Mouse (Mus musculus) spleen, adult 2 months (tissue): ENCODE measurements around the gene Zfp108. TPM values are rescaled to one million over a fixed set of nuclear protein-coding genes. Genes with fewer than 3 reads are reported as not detected.
A peak's percentile ranks its signal among the peaks of the same experiment; 100 is the strongest.

ENCODE experiments used
- DNase-seq, 2 experiments: peaks; one replicate each; pipeline versions ENCODE4 v3.0.0 to v3.0.0-alpha.2; 2012 to 2021; ENCODE audit warnings: low spot score in 2 of 2, low read depth in 1 of 2
- H3K27ac ChIP-seq: fragments of 200-500 bp; 2 replicates; pipeline ENCODE4 v1.5.1; 2012; ENCODE audit warnings: low read length, inconsistent platforms; ENCODE audit not compliant: insufficient read depth
- H3K27me3 ChIP-seq: fragments of 200-500 bp; 2 replicates; pipeline ENCODE4 v1.6.1; 2012; ENCODE audit warnings: mild to moderate bottlenecking, moderate library complexity, low read length, inconsistent platforms; ENCODE audit not compliant: control insufficient read depth, insufficient read depth
- H3K36me3 ChIP-seq: fragments of 200-500 bp; 2 replicates; pipeline ENCODE4 v1.6.1; 2012; ENCODE audit warnings: mild to moderate bottlenecking, low read length, inconsistent platforms; ENCODE audit not compliant: control insufficient read depth, insufficient read depth
- H3K4me1 ChIP-seq: fragments of 200-500 bp; 2 replicates; pipeline ENCODE4 v1.6.1; 2011; ENCODE audit warnings: inconsistent platforms; ENCODE audit not compliant: control insufficient read depth, insufficient read depth, insufficient read length
- H3K4me3 ChIP-seq: fragments of 200-500 bp; 2 replicates; pipeline ENCODE4 v1.5.1; 2011; ENCODE audit warnings: mild to moderate bottlenecking, inconsistent platforms; ENCODE audit not compliant: insufficient read depth, insufficient read length; ENCODE audit errors: extremely low read depth
- CTCF ChIP-seq: fragments of 200-500 bp; IDR thresholded peaks from 2 replicates; pipeline ENCODE4 v1.5.1; 2011; ENCODE audit warnings: mild to moderate bottlenecking, inconsistent platforms; ENCODE audit not compliant: insufficient read depth, insufficient read length, insufficient replicate concordance; ENCODE audit errors: extremely low read depth
- POLR2A ChIP-seq: fragments of 200-500 bp; IDR thresholded peaks from 2 replicates; pipeline ENCODE4 v1.6.1; 2011; ENCODE audit warnings: low read depth, low read length, inconsistent platforms
- WGBS: fragments of 180-500 bp; shearing (Covaris S2); methylation state at CpG from one replicate; pipeline ENCODE4 v1.1.7; 2018; 5-methylcytosine and 5-hydroxymethylcytosine counted together
- polyA plus RNA-seq: library from polyadenylated mRNA; depleted of rRNA; stranded (reverse); fragments of >200 nt; gene quantifications from 2 replicates; pipeline ENCODE4 v1.2.3, GENCODE M21; 2012

Gene Zfp108
- polyA plus RNA-seq, 1 experiment: 0.16 TPM

- TF ChIP-seq CTCF (no peak), POLR2A (no peak)
- Histone ChIP-seq H3K36me3 (peaks cover 18% of the 10 kb centered on the region), H3K27me3 (no peaks in the 10 kb centered on the region), H3K4me1 (0 out of 2 replicates have a peak, but pooled peaks cover 4% of the 10 kb centered on the region), H3K4me3 (no peak overlapping the region), H3K27ac (no peak overlapping the region)
- WGBS: 92% methylated on average over 4 of the region's 4 CpGs
- no peak for DNase-seq
Observed at GRCm38 (mm10) chr7:24294763-24295162, 40.2 kb downstream of the Zfp108 start.

- H3K27ac ChIP-seq: no peak overlapping the region
- H3K27me3 ChIP-seq: no peaks in the 10 kb centered on the region
- TF ChIP-seq CTCF (no peak), POLR2A (no peak)
- no peak for DNase-seq
- 0 out of 2 replicates have a peak, but pooled peaks cover 4% of the 10 kb centered on the region for H3K4me1 ChIP-seq
- 95% methylated on average over 7 of the region's 7 CpGs for WGBS
- H3K4me3 ChIP-seq: no peak overlapping the region
- H3K36me3 ChIP-seq: peaks cover 18% of the 10 kb centered on the region
Observed at GRCm38 (mm10) chr7:24295376-24295775, 40.8 kb downstream of the Zfp108 start.

DNA sequence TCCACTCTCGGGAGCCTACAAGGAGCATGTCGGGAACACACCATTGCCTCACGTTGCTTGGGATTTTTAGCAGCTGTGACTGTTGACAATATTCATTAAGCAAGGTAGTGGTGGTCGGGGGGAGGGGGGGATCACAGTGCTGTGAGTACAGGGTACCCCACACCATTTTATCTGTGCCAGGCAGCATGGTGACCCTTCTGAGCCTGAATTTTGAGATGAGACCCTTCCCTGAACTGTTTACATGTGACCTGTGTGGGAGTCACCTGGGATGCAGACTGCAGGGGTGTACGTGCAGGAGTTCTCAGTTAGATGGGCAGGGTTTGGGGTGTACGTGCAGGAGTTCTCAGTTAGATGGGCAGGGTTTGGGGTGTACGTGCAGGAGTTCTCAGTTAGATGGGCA lies 41.8 kb downstream of the Zfp108 start:
- WGBS: 95% methylated on average over 7 of the region's 7 CpGs
- TF ChIP-seq POLR2A (no peak), CTCF (no peak)
- Histone ChIP-seq H3K4me1 (0 out of 2 replicates have a peak, but pooled peaks cover 4% of the 10 kb centered on the region), H3K27ac (no peak overlapping the region), H3K4me3 (no peak overlapping the region), H3K27me3 (no peaks in the 10 kb centered on the region), H3K36me3 (peaks cover 18% of the 10 kb centered on the region)
- DNase-seq: no peak

GRCm38 (mm10) chr7:24297361-24298095 lies 42.9 kb downstream of the Zfp108 start:
- no peak for TF ChIP-seq POLR2A
- no peak for TF ChIP-seq CTCF
- Histone ChIP-seq H3K4me3 (no peak overlapping the region), H3K4me1 (0 out of 2 replicates have a peak, but pooled peaks cover 4% of the 10 kb centered on the region), H3K27me3 (no peaks in the 10 kb centered on the region), H3K36me3 (peaks cover 8% of the 10 kb centered on the region), H3K27ac (no peak overlapping the region)
- WGBS: 95% methylated on average over 15 of the region's 15 CpGs
- no peak for DNase-seq

GRCm38 (mm10) chr7:24298635-24298972 lies 44.0 kb downstream of the Zfp108 start:
- Histone ChIP-seq H3K36me3 (peaks cover 13% of the 10 kb centered on the region), H3K27me3 (no peaks in the 10 kb centered on the region), H3K4me1 (0 out of 2 replicates have a peak, but pooled peaks cover 4% of the 10 kb centered on the region), H3K4me3 (peak overlapping the region; percentile 80), H3K27ac (no peak overlapping the region)
- 5% methylated on average over 12 of the region's 12 CpGs for WGBS
- no peak for DNase-seq
- no peak for TF ChIP-seq POLR2A
- no peak for TF ChIP-seq CTCF

DNA sequence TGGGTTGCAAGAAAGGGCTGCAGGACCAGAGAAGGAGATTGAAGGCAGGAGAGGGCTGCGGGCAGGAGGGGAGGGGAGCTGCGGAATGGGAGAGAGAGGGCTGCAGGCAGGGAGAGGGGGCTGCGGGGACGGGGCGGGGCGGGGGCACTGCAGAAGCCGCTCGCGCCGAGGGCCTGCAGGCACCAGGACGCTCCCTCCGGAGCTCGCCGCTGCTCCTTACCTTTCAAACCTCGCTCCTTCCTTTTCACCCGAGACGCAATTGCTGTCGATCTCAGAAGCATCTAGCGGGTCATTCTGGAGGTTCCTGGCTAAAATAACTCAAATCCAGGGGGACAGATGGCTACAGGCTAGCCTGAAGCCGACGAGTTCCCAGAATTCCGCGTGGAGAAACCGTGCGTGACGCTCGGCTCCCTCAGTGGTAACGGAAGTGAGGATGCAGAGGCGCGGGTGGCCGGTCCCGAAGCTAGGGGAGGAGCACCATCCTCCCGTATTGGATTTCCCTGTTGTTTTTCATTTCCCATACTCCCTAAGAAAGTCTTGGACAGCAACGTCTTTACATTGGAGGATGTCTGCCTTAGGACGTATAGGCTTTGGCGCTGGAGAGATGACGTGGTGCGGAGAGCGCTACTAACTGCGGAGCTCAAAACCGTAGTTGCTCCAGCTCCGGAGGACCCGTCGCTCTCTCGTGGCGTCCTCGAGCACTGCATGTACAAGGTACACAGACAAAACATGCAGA lies 44.5 kb downstream of the Zfp108 start:
- TF ChIP-seq POLR2A (no peak), CTCF (peak; percentile 28; the same call in 1 of the 2 replicates)
- Histone ChIP-seq H3K36me3 (peaks cover 10% of the 10 kb centered on the region), H3K4me3 (peak overlapping the region; percentile 80), H3K27me3 (no peaks in the 10 kb centered on the region), H3K27ac (no peak overlapping the region), H3K4me1 (0 out of 2 replicates have a peak, but pooled peaks cover 4% of the 10 kb centered on the region)
- peak; percentile 54 to 63 for DNase-seq
- WGBS: under 1% methylated on average over 46 of the region's 47 CpGs
